Mouse (Mus musculus) intestine, embryonic 14.5 days (tissue): ENCODE measurements around the gene Scarb2. TPM values are rescaled to one million over a fixed set of nuclear protein-coding genes. Genes with fewer than 3 reads are reported as not detected.

ENCODE experiments used
- ATAC-seq: fragments of 200-750 bp; cut with Nextera tagmentation; replicated peaks from 2 replicates; pipeline ENCODE4 v1.8.0; 2017; ENCODE audit warnings: low read depth, moderate number of reproducible peaks, moderate TSS enrichment, moderate library complexity; ENCODE audit not compliant: low FRiP score, low TSS enrichment
- DNase-seq: peaks from one replicate; pipeline ENCODE4 v3.0.0-alpha.2; 2018; ENCODE audit warnings: low spot score
- H3K27ac ChIP-seq: fragments of 300-500 bp; sonication (generic); 2 replicates; pipeline ENCODE4 v1.5.1; 2014; ENCODE audit warnings: low read depth, mild to moderate bottlenecking, control low read depth
- H3K27me3 ChIP-seq: fragments of 300-500 bp; sonication (generic); replicated peaks from 2 replicates; pipeline ENCODE4 v1.6.1; 2014; ENCODE audit warnings: low read length, control low read depth; ENCODE audit not compliant: control insufficient read depth, insufficient read depth
- H3K36me3 ChIP-seq: fragments of 300-500 bp; sonication (generic); 2 replicates; pipeline ENCODE4 v1.6.1; 2014; ENCODE audit warnings: low read length, control low read depth; ENCODE audit not compliant: control insufficient read depth, insufficient read depth
- H3K4me1 ChIP-seq: fragments of 300-500 bp; sonication (generic); replicated peaks from 2 replicates; pipeline ENCODE4 v1.6.1; 2014; ENCODE audit warnings: low read length, control low read depth, mixed read lengths; ENCODE audit not compliant: control insufficient read depth, insufficient read depth
- H3K4me2 ChIP-seq: fragments of 300-500 bp; sonication (generic); 2 replicates; pipeline ENCODE4 v1.6.1; 2014; ENCODE audit warnings: low read length
- H3K4me3 ChIP-seq: fragments of 300-500 bp; sonication (generic); 2 replicates; pipeline ENCODE4 v1.5.1; 2014; ENCODE audit warnings: low read depth, low read length, control low read depth, mixed read lengths
- H3K9ac ChIP-seq: fragments of 300-500 bp; sonication (generic); 2 replicates; pipeline ENCODE4 v1.6.1; 2014; ENCODE audit warnings: mild to moderate bottlenecking, low read length
- H3K9me3 ChIP-seq: fragments of 300-500 bp; sonication (generic); 2 replicates; pipeline ENCODE4 v1.6.1; 2016; ENCODE audit warnings: low read length, control low read depth; ENCODE audit not compliant: control insufficient read depth
- WGBS: fragments of 180-500 bp; shearing (Covaris S2); extraction: QIAGEN DNeasy Blood & Tissue Kit; methylation state at CpG from one replicate; pipeline ENCODE4 v1.1.7; 2014; 5-methylcytosine and 5-hydroxymethylcytosine counted together
- polyA plus RNA-seq: library from polyadenylated mRNA; unstranded; fragments of >200 nt; fragmentation: Nextera tagmentation; extraction: Ambion mirVana; gene quantifications from 2 replicates; pipeline ENCODE4 v1.2.1, GENCODE M21; 2014

The Scarb2 gene
- polyA plus RNA-seq, 1 experiment from 2014 or later = 11.8 TPM

DNA sequence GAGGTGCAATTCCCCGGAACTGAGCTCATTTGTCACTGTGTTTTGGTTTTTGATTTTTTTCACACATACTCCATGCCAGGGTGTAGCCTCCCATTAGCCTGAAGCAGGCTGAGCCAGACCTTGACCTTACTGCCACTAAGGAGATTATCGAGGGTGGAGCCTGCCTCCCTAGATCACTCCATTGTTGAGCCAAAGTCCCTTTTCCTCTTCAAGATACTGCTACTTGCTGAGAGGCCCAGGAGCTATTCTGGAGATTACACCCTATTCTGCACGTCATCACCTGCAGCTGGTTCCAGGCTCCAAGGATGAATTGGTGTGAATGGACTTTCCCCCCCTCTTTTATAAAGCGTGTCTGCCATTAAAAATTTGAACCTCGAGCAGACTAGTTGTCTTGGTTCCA is 5.4 kb upstream of the Scarb2 start:
- no peak overlapping the region for H3K27ac ChIP-seq
- no peak for ATAC-seq
- H3K4me1 ChIP-seq = no peaks in the 10 kb centered on the region
- no peak for DNase-seq
- H3K4me3 ChIP-seq = no peak overlapping the region
- 89% methylated on average over 5 of the region's 5 CpGs for WGBS
- no peak overlapping the region for H3K9ac ChIP-seq
- no peaks in the 10 kb centered on the region for H3K27me3 ChIP-seq
- H3K4me2 ChIP-seq = no peak overlapping the region
- no peaks in the 10 kb centered on the region for H3K9me3 ChIP-seq
- no peaks in the 10 kb centered on the region for H3K36me3 ChIP-seq

GRCm38 (mm10) chr5:92511256-92511655 is 4.6 kb upstream of the Scarb2 start:
- ATAC-seq = no peak
- Histone ChIP-seq H3K4me2 (no peak overlapping the region), H3K4me3 (no peak overlapping the region), H3K9me3 (no peaks in the 10 kb centered on the region), H3K36me3 (no peaks in the 10 kb centered on the region), H3K4me1 (peaks cover 3% of the 10 kb centered on the region; the same call in 1 of the 2 replicates), H3K27me3 (no peaks in the 10 kb centered on the region), H3K9ac (no peak overlapping the region), H3K27ac (no peak overlapping the region)
- DNase-seq = no peak

GRCm38 (mm10) chr5:92508853-92509252 is 2.2 kb upstream of the Scarb2 start:
- 88% methylated on average over 5 of the region's 5 CpGs for WGBS
- ATAC-seq (no peak), DNase-seq (no peak)
- no peaks in the 10 kb centered on the region for H3K27me3 ChIP-seq
- no peak overlapping the region for H3K4me2 ChIP-seq
- no peaks in the 10 kb centered on the region for H3K9me3 ChIP-seq
- no peaks in the 10 kb centered on the region for H3K36me3 ChIP-seq
- no peak overlapping the region for H3K9ac ChIP-seq
- H3K27ac ChIP-seq = no peak overlapping the region
- H3K4me1 ChIP-seq = peaks cover 17% of the 10 kb centered on the region
- no peak overlapping the region for H3K4me3 ChIP-seq

DNA sequence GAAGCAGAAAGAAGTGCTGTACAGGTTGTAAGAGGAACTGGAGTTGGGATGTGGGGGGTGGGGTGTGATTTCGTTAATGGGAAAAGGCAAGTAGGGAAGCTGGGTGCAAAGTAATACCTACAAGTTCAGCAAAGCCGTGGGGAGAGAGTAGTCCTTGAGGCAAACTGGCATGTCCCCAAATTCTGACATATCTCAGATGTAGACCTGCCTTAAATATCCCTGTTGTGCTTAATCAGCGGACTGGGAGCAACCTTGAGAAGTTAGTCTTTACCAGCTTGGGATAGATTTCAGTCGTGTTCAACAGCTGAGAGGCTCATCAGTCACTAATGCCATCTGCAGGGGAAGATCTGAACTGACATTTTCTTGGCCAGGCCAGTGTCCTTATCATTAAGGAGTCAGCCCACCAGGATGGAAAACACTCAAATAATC is 318 bp downstream of the Scarb2 start:
- H3K4me3 ChIP-seq = no peak overlapping the region; the same call in 1 of the 2 replicates
- WGBS = 26% methylated on average over 4 of the region's 4 CpGs
- no peaks in the 10 kb centered on the region for H3K36me3 ChIP-seq
- ATAC-seq (no peak), DNase-seq (no peak)
- H3K27me3 ChIP-seq = no peaks in the 10 kb centered on the region
- H3K4me1 ChIP-seq = peaks cover 21% of the 10 kb centered on the region
- peak overlapping the region; percentile 97; the same call in 1 of the 2 replicates for H3K27ac ChIP-seq
- no peaks in the 10 kb centered on the region for H3K9me3 ChIP-seq
- H3K9ac ChIP-seq = no peak overlapping the region; the same call in 1 of the 2 replicates
- H3K4me2 ChIP-seq = peak overlapping the region; percentile 67

GRCm38 (mm10) chr5:92505402-92505865 is 1.2 kb downstream of the Scarb2 start:
- under 1% methylated on average over 43 of the region's 48 CpGs for WGBS
- peak overlapping the region; percentile 89 for H3K9ac ChIP-seq
- H3K4me3 ChIP-seq = peak overlapping the region; percentile 95
- H3K4me2 ChIP-seq = peak overlapping the region; percentile 67
- H3K4me1 ChIP-seq = peaks cover 22% of the 10 kb centered on the region
- DNase-seq (peak; percentile 94), ATAC-seq (peak; percentile 95)
- H3K27ac ChIP-seq = peak overlapping the region; percentile 97
- no peaks in the 10 kb centered on the region for H3K27me3 ChIP-seq
- no peaks in the 10 kb centered on the region for H3K9me3 ChIP-seq
- H3K36me3 ChIP-seq = no peaks in the 10 kb centered on the region

GRCm38 (mm10) chr5:92504676-92505400 is 1.8 kb downstream of the Scarb2 start:
- Histone ChIP-seq H3K36me3 (no peaks in the 10 kb centered on the region), H3K4me2 (peak overlapping the region; percentile 67), H3K9ac (peak overlapping the region; percentile 89), H3K4me3 (peak overlapping the region; percentile 95), H3K27me3 (no peaks in the 10 kb centered on the region), H3K4me1 (peaks cover 22% of the 10 kb centered on the region), H3K9me3 (no peaks in the 10 kb centered on the region), H3K27ac (peak overlapping the region; percentile 97)
- ATAC-seq (peak; percentile 82), DNase-seq (peak; percentile 77)
- WGBS = under 1% methylated on average over 35 of the region's 35 CpGs

DNA sequence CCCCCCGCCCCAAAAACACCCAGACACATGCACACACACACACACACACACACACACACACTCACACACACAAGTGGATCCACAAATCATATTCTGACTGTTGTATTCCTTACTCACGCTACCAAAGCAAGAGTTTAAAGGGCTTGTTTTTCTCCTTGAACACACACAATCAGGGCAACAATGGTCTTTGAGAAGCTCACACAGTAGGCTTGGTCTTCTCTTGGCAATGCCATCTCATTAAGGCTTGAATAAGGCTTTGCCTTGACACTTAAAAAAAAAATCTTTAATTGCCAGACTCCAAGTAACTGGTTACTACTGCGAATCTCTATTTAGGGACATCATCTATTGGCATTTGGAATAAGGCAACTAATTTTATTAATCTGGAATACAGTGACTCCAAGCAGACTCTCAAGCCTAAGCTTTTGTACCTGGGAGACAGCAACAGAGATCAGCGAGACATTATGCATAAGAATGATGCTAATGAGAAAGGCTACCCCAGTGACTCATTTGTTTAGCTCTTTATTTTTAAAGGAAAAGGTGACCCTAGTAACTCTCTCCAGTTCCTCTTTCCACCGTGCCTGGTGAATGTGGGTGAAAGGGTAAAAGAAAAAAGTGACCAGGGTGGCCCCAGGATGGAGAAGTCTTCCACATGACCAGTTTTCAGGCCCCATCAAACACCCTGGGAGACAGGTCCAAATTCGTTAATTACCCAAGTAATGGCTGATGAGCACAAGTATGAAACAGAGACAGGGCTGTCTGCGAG is 2.6 kb downstream of the Scarb2 start:
- Histone ChIP-seq H3K4me3 (peak overlapping the region; percentile 95), H3K27me3 (no peaks in the 10 kb centered on the region), H3K9me3 (no peaks in the 10 kb centered on the region), H3K4me2 (peak overlapping the region; percentile 67), H3K36me3 (no peaks in the 10 kb centered on the region), H3K9ac (peak overlapping the region; percentile 89), H3K4me1 (peaks cover 30% of the 10 kb centered on the region), H3K27ac (peak overlapping the region; percentile 97; the same call in 1 of the 2 replicates)
- ATAC-seq (no peak), DNase-seq (no peak)
- 38% methylated on average over 7 of the region's 7 CpGs for WGBS

DNA sequence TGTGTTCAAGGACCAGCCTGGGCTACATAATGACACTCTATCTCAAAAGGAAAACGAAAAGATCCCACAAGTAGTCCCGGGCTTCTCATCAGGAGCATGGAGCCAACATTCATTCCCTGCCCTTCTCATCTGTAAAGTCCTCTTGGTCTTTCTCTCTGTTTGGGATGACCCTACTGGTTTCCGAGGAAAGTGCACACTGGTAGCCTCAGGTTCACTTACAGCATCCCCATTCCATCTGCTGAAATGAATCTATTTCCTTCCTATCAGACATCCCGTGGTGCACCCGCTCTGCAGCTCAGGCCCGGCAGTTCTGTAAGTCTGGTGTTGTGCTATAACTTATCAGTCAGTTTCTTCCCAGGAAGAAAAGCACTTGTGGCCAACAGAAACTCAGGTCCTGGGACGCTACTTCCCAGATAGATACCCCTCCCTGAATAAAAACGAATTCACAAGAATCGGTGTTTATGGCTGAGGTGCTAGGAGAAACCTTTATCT is 3.2 kb downstream of the Scarb2 start:
- Histone ChIP-seq H3K27me3 (no peaks in the 10 kb centered on the region), H3K4me2 (peak overlapping the region; percentile 67), H3K4me3 (no peak overlapping the region), H3K36me3 (no peaks in the 10 kb centered on the region), H3K27ac (no peak overlapping the region), H3K9me3 (no peaks in the 10 kb centered on the region), H3K9ac (no peak overlapping the region), H3K4me1 (peaks cover 37% of the 10 kb centered on the region)
- no peak for ATAC-seq
- no peak for DNase-seq
- WGBS = 82% methylated on average over 9 of the region's 9 CpGs
